Mouse (Mus musculus) CH12F3 (cell line): ENCODE measurements around the gene Gnai3.

Experiments
- in situ Hi-C: fragments of 300-500 bp; cut with MboI; formaldehyde crosslinking; loops from 2 replicates; pipeline ENCODE4 v1.14.3; 2020; ENCODE audit warnings: low sequenced_read_pairs

The Gnai3 gene

DNA sequence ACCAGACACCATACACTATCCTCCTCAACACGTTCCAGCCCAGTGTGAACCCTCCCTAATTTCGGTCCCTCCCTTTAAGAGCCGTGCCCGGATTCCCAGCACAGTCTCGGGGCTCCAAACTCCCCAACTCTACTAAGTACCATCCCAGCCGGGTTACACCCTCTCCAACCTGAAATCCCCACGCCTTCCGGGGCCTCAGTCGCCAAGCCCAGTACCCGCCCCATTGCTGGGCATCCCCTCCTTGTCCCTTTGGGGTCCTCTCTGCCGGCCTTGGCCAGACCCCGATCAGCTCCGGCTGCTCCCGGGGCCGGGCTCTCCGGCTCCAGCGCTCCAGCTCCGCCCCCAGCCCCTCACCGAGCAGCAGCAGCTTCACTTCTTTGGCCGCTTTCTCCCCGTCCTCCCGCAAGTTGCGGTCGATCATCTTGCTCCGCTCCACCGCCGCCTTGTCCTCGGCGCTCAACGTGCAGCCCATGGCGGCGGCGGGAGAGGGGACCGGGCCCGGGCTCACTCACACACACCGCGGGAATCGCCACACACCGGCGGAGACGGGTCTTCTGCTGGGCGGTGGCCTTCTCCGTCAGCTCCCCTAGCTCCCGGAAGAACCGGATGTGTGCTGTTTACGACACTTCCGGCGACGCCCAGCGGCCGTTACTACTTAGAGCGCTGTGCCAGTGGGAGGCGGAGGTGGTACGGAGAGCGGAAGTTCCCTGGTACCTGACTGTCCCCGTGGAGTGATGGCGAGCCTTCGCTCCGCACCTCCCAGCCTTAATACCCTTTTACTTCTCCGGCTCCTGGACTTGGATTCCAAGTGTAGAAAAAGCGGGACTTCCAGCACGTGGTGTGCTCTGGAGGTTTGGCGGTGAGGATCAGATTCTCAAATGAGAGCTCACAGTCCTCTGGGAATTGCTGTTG is at the start of gene Gnai3:
TSS of gene Gnai3 (minus strand) at position 613 of the 912 bp plus-strand sequence.
- in situ Hi-C loops: loop anchor here (10.0 kb wide), 1 partner anchor 61 kb away; the partner anchor contains the start of gene Ampd2

DNA sequence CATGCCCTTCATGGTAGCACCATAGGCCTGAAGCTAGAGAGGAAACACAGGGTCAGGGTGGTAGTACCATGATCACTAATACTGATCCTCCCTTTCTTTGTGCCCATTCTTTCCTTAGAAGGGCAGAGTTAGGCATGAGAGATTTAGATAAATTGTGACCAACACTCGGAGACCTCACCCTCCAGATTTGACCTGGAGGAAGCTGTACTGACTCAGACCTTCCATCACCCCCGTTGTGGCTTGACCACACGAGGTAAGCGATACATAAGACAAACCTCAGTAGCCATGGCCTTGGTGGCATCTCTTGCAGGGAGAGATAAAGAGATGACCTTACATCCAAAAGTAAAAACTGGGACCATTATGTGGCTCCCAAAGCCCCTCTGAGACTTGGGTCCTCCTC is 49.3 kb upstream of the Gnai3 start:
- in situ Hi-C loops: no loop called here

DNA sequence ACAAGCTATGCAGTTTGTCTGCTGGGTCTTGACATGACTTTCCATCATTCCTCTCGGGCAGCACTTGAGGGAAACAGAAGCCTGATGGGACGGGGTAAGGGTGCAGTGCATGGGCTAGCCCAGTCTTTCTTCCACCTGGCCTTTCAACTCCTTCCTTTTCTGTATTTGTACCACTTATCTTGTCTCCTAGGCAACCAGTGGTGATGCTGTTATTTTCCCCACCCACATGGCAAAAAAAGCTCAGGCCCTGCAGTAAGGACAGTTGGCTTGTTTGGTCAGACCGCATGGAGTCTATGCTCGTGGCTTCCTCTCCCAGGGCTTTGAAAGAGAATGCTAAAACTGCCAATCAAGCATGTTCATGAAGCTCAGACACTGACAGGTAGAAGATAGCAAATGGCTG is 47.7 kb upstream of the Gnai3 start:
- in situ Hi-C loops: no loop called here

DNA sequence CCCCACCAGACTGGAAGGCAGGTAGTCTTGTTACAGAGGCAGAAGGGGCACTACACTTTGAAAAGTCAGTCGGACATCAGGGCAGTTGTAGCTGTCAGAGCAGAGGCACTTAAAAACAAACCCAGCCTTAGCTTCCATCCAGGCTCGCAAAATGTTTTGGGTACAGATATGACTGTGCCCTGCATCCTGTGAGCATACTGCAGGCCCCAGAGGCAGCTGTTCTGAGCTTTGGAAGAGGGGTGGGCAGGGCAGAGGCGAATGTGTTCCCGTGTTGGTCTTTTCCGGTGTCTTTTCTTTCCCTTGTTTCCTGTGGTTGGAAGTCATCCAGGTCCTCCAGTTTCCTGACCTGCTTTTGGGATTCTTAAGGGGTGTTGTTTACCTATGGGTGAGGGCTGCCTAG is 44.0 kb upstream of the Gnai3 start:
- in situ Hi-C loops: no loop called here

DNA sequence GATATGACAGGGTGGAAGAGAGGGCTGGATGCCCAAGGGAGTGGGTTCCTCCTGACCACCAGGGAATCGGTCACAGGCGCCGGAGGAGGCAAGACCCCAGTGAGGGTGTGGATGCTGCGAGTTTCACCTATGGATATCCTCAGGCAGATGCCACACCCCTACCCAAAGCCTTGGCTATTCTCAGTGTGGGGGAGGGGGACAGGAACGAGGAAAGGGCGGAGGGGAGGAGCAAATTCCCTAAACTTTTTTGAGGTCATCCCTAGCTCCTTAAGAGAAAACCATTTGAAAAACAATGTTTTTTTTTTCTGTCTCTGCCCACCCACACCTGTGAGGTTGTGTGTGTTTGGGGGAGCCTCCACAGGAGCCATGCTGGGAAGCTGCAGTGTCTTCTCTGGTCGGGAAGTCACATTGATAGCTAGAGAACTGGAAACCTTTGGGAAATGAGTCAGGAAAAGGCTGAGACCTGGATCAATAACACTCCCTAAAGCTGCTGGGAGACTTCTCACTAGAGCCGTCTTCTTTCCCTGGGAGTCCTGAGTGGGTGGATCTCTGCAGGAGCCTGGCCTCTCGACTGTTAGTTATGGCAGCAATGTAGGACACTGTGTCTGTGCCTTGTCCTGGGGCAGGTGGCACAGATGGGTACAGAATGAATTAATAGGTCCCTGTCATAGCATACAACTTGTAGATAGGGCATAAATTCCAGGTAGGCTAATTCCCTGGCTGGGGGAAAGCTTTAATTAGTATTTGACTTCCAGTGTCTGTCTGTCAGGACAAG is 43.0 kb upstream of the Gnai3 start:
- in situ Hi-C loops: no loop called here

DNA sequence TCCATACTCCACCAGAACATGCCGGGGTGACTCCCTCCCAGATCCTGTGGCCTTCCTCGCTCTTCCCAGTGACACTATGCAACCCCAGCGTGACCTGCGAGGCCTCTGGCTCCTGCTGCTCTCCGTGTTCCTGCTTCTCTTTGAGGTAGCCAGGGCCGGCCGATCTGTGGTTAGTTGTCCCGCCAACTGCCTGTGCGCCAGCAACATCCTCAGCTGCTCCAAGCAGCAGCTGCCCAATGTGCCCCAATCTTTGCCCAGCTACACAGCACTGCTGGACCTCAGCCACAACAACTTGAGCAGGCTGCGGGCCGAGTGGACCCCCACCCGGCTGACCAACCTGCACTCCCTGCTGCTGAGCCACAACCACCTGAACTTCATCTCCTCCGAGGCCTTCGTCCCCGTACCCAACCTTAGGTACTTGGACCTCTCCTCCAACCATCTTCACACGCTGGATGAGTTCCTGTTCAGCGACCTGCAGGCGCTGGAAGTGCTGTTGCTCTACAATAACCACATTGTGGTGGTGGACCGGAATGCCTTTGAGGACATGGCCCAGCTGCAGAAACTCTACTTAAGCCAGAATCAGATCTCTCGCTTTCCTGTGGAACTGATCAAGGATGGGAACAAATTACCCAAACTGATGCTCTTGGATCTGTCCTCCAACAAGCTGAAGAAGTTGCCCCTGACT is 41.3 kb upstream of the Gnai3 start:
- in situ Hi-C loops: no loop called here

DNA sequence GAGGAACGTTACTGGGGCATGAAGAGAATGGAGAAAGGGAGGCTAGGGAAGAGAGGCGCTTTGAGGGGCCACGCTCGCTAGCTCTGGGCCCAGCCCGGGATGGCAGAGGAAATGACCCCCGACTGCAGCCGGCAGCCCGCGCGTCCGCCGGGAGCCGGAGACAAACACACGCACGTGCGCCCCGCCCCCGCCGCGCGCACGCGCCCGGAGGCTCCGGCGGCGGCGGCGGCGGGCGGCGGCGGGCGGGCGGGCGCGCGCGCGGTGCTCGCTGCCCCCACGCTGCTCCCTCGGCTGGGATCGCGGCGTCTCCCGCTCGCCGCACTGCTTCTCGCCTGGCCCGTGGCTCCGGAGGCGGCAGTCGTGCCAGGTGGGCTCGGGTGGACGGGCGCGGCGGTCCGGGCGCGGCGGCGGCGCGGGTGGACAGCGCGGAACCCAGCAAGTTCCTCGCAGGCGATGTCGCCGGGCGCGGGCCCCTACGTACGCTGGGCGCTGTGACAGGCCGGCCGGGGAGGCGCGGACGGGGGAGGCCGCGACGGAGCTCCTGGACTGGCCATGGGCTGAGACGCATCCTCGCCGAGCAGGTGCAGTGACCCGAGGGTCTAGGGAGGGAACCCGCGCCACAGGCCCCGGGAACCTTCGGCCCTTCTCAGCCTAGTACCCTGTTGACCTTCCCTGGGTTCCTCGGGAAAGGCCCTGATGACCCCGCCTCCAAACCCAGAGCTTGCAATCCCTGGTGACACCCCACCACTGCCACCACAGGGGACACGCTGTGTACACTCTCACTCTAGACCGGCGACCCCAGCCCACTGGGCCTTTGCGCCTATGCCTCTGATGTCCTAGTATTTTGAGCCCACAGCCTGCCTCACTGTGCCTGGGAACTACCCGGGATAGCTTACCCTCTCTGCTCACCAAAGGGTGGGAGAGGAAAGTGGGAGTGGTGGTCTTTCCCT is 40.4 kb upstream of the Gnai3 start, which contains the start of gene Amigo1:
TSS of gene Amigo1 (plus strand) at position 238 of the 950 bp plus-strand sequence.
- in situ Hi-C loops: no loop called here

DNA sequence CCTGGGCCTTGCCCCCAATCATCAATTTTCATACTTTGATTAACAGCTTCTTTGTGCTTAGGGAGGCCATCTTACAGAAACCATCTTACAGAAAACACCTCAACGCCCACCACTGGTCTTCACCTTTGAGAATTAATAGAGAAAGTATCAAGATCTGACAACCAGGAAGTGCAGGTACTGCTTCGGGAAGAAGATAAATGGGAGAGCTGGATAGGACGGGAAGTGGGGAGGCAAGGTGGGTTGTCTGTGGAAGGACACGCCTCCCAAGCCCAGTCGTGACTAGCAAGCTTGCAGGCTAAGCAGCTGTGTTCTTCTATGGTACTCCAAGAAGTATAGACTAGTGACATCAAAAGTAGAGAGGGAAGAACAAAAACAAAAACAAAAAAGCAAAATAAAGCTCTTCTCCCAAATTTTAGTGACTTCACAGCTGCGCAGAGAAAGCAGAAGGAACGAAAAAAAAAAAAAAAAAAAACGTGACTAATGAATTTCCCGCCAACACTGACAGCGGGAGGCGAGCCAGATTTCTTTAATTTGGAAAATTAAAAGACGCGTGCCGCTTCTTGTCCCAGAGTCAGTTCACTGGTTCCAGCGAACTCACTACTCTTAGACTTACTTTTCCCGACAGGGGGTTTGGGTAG is 39.6 kb upstream of the Gnai3 start:
- in situ Hi-C loops: no loop called here

DNA sequence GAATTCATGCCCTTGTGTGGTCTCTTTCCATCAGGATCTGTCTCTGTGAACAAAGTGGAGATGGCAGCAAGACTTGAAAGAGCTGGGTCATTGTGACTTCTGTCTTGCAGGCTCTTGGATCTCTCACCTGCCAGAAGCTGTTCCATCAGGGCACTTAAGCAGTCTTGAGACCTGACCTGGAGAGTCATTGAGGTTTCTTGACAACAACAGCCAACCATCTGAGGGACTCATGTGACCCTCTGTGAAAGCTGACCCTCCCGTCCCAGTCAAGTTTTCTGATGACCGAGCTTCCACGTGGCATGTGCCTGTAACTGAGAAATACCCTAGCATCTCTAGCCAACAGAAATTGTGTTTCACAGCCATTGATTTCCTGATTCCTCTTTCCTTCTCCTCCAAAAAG is 38.8 kb upstream of the Gnai3 start:
- in situ Hi-C loops: no loop called here

DNA sequence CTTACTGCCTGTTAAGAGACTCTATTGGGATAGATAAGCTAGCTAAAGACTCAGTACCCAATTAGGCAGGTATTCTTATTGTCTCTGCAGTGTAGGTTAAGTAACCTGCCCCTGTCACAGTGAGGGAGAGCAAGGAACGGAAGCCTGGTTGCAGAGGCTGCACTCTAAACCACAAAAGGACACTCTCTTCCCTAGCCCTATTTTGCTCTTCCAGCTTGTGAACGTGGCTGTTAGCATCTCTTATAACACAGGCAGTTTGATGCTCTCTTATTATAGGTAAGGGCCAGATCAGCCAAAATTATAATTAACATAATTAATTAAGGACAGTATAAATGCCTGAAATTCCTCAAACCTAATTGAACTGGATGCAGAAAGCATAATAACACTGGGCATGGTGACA is 34.6 kb upstream of the Gnai3 start:
- in situ Hi-C loops: no loop called here

DNA sequence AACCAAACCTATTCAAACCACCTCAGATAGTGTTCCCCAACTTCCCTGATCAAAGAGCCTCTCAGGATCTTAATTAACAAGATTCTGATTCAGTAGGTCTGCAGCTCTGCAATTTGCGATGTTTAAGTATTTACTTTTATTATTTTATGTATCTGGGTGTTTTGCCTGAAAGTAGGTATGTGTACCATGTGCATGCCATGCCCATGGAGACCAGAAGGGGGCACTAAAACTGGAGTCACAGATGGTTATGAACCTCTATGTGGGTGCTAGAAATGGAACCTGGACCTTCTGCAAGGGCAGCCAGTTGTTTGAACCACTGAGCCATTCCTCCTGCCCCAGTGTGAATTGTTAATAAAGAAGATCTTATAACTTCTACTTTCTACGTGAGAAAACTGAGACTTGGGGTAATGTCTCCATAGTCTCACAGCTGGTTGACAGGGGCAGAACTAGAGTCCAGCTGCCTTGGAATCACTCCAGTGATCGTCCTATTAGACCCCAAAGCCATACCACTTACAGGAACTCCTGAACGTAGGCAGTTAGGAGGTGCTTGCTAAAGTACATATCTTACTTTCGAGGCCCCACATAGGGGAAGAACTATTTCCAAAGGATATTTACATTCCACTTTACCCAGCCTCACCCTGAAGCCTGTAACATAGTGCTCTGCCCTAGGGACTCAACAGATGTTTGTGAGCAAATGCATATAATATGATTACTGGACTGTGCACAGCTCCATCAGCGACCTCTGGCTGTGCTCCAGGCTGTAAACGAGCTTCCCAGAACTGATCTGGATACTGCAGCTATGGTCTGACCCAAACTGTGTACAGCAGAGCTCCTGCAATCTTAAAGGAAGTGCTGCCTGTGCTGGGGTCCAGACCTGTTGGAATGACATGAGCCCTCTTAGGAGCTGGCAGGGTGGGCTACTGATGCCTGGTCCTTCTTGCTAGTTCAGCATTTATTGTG is 33.1 kb upstream of the Gnai3 start:
- in situ Hi-C loops: no loop called here

DNA sequence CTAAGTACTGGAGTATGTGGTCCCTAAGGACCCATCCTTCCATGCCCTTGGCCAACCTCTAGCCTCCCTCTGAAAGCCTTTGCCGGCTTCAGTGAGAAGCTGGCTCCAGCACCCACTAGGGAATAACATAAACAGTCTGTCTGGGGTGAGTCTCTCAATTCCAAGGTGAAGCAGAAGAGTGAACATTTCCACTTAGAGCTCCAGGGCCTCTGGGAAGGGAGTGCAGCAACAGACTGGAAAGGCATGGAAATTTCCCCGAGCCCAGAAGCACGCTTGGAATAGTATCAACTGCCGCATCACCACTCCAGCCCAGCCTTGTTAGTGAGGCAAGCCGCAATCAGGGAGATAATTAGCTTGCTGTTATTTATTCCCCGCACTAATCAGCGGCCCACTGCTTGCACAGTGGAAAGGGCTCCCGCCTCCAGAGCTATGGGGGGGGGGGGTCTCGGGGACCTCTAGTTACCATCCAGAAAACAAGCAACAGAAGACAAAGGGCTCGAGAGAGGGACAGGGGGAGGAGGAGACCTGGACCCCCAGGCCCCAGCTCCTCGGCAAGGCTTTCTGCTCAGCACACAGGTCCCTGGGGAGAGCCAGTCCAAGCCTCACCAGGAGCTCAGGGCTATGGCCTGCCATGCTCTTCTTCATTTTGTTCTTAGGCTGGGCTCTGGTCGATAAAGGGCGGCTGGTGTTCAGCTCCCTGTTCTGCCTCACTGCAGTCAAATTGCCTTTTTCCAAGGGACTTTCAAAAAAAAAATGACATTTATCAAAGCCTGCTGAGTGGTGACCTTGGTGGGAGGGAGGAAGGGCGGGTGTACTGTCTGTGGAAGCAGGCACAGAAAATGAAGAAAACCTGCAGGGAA is 29.0 kb upstream of the Gnai3 start:
- in situ Hi-C loops: no loop called here

DNA sequence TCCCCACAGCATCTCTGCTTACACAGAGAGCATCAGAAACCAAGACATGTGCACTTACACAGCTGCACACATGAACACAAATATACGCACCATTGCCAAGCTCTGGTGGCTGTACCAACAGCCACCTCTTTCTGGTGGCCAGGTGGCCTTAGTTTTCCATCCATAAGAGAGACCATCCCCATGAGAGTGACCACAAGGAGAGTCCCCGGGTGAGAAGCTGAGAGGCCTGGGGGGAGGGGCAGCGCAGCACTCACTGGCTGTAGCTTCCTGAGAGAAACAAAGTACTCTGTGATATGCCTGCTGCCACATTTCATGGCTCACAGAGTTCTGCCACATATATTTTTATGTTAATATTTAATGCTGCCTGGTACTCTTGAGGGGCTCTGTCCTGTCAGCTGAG is 23.3 kb upstream of the Gnai3 start:
- in situ Hi-C loops: loop anchor here (10.0 kb wide), 1 partner anchor 216 kb away; the partner anchor contains the start of gene Psrc1

DNA sequence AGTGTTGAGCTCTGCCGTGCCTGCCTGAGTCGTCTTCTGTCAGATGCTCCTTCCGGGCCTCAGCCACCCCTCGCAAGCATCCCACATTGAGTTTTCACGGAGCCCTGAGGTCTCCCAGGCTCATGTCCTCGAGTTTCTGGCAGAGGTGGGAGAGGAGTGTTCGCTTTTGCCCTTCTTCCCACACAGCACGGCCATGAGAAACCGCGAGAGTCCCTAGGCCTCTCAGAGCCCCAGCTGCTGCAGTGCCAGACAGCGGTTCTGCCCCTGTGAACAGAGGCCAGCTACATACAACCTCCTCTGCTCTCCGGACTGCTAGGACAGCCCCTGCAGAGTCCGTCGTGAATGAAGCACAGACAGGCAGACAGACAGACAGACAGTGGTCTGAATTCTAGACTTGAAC is 21.6 kb upstream of the Gnai3 start:
- in situ Hi-C loops: loop anchor here (10.0 kb wide), 1 partner anchor 217 kb away; the partner anchor contains the start of gene Psrc1

DNA sequence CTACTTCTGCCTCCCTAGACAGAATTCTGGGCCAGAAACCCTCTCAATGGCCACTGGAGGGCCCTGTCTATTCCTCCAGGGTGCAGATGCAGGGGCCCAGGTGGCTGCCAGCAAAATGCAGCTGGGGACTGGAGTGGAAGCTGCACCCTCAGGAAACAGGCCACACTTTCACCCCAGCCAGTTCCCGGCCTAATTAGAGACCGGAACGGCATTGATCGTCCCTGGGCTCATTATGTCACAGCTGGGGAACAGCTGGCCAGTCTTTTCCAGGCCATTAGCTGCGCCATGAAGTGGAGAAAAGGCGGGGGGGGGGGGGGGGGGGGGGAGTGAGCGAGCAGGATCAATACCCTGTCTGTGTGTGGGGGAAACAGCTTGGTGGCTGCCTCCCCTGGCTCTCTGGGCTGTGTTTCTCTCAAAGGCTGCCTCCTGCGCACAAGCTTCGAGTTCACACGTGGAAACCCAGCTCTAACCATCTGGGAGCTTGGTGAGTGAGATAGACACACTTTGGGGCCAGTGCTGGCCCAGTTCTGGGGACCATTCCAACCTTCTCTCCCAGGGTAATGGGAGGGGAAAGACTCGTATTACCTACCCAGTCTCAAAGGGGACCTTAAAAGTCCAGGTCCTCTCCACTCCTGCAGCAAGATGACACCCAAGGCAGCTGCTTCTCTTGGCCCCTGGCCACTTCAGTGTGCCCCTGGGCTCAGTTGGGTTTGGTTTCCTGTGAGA is 20.7 kb upstream of the Gnai3 start:
- in situ Hi-C loops: loop anchor here (10.0 kb wide), 1 partner anchor 218 kb away; the partner anchor contains the start of gene Psrc1

DNA sequence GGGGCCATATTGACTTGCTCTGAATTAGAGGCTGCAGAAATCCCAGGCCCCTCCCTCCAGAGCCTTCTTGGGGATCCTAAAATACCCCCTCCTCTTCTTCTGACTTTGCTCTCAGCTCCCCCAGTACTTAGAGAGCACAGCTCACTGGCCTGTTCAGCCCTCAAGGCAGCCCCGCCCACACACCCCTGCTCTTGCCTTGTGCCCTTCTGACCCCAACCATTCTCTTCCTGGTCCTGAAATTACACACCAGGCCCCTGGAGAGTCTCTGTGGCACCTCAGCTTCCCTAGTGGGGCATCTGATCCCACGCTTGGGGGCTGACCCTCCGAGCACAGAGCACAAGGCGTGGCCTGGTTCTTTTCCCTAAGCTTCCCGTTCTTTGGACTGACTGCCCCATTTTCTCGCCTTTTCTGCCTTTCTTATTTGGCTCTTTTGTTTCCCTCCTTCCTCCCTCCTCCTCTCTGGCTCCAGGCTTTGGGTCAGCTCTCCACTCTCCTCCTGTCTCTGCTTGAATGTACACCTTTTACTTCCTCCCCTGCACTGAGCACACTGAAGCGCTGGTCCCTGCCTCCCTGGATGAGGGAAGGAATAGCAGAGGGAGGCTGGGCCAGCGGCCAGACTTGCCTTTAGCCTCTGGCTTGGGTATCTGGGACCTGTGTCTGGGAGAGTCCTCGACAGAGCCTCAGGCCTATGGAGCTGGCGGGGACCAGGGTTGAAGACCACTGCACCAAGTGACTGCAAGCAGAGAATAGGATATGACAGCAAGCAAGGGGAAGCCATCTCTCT is 19.8 kb upstream of the Gnai3 start:
- in situ Hi-C loops: loop anchor here (10.0 kb wide), 1 partner anchor 219 kb away; the partner anchor contains the start of gene Psrc1
